8 mouse cellular contexts compared by ENCODE assay signal in the genomic region with DNA sequence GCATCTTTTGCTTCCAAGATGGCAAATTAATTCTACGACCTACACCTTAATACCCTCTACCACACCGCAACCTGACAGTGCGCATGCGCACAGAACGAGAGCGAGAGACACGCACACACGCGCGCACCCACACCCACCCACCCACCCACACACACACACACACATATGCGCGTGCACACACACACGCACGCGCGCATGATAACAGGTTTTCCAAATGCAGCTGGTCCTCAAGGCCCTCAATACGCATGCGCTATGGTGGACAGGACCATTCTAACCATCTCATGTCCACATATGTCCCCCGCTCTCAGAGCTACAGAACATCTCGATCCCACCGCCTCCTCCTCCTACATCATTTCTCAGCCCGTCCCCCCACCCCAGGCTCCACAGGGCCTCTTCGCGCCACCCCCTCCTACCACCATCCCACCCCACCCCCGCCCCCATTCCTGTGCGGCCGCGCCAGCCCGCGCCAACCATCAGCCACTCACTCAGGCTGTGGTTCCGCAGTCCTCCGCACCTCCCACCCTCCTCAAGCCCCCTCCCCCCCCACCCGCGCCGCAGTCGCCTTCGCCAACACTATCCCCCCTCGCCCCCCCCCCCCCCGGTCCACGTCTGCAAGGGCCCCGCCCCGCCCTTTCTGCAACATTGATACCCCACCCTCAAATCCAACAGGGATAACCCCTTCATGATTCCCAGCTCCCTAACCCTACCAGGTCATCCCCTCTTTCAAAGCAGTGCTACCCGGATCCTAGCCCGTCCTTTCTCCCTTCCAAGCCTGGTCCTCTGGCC. TPM values are rescaled to one million over a fixed set of nuclear protein-coding genes. Genes with fewer than 3 reads are reported as not detected.
DNase-seq lines count a peak whose midpoint lies in the region; ATAC-seq and TF ChIP-seq lines count a peak whose summit lies in the region.

No protein-coding gene starts in this region.

- H3K4me3 ChIP-seq in kidney, adult 2 months (ENCODE audit: insufficient read depth, low read depth, low read length): peak overlapping the region; percentile 32; the same call in 1 of the 2 replicates
- H3K4me3 ChIP-seq in left cerebral cortex, adult 2 months: peak overlapping the region; percentile 55

- no peak for TF ChIP-seq CTCF in kidney, adult 2 months (conservative IDR thresholded peaks at IDR 0.05; ENCODE audit: insufficient read depth, insufficient read length, low read depth, low read length)
- no peak for TF ChIP-seq CTCF in left cerebral cortex, adult 2 months (IDR thresholded peaks at IDR 0.05)

- H3K4me1 ChIP-seq in kidney, adult 2 months (ENCODE audit: control insufficient read depth, insufficient read depth, low read length): no peaks in the 10 kb centered on the region

- intact Hi-C loops in left cerebral cortex, adult 2 months (cut with DNase I): loop anchor here (2.0 to 10.0 kb wide), 6 partner anchors 69 to 438 kb away; a partner anchor contains a TSS

- ATAC-seq in frontal cortex, adult (ENCODE audit: low TSS enrichment): peak; percentile 38

- H3K27ac ChIP-seq in kidney, adult 2 months (ENCODE audit: insufficient read depth, low read depth, low read length): no peak overlapping the region
- peak overlapping the region; percentile 86 for H3K27ac ChIP-seq in left cerebral cortex, adult 2 months

- no peak for DNase-seq in kidney, adult 2 months
- DNase-seq in kidney, adult 9 months: no peak
- DNase-seq in cerebellum, adult 8-10 months: peak; percentile 38
- peak in 1 of 2 experiments; percentile 51 for DNase-seq in left cerebral cortex, adult 2 months (ENCODE audit: extremely low spot score in 1 of 2, low spot score in 2 of 2)
- DNase-seq in neural tube, embryonic 10.5 days (ENCODE audit: extremely low spot score, low spot score): peak; percentile 40
- no peak for DNase-seq in gastrocnemius, adult 8-10 months (ENCODE audit: low spot score in 2 of 2)
- DNase-seq in adrenal gland, adult 2 months: no peak

- 22% methylated on average over 29 of the region's 44 CpGs for WGBS in kidney, adult 2 months

- no peak for TF ChIP-seq POLR2A in kidney, adult 2 months (IDR thresholded peaks at IDR 0.05; ENCODE audit: low read depth, low read length)

- H3K27me3 ChIP-seq in kidney, adult 2 months (replicated peaks; ENCODE audit: control insufficient read depth, insufficient read depth, low read length): no peaks in the 10 kb centered on the region

- no peaks in the 10 kb centered on the region for H3K36me3 ChIP-seq in kidney, adult 2 months (ENCODE audit: control insufficient read depth, insufficient read depth, low read length)

RNA-seq across cellular contexts. Expression of a gene that starts 1.1 kb away (rescaled TPM):
- 0.69 and 0.83 TPM in 2 replicates for polyA plus RNA-seq in kidney, adult 2 months (2012; rRNA removed)
- 100 to 1,000 TPM; 156 to 158 TPM for total RNA-seq in left cerebral cortex, adult 2 months (2021)
- under 1 TPM in 3 of 4 experiments, not detected in 1; 0.15 to 0.24 (median 0.22) TPM for total RNA-seq in gastrocnemius, adult 8-10 months (2022)
- 10 to 100 TPM; 10.0 to 10.5 TPM for total RNA-seq in adrenal gland, adult 2 months (2021)
- polyA plus RNA-seq in adrenal gland, adult 2 months (2012; rRNA removed): 3.0 and 4.0 TPM in 2 replicates

Comparison
In these comparisons a context has a peak if more than half of its experiments do, and no peak if none do; other contexts are left out.
1. DNase-seq: peak in cerebellum, adult 8-10 months (single experiment) and neural tube, embryonic 10.5 days (single experiment); none in kidney, adult 2 months (single experiment), kidney, adult 9 months (single experiment), gastrocnemius, adult 8-10 months (0 of 2) and adrenal gland, adult 2 months (single experiment).
2. RNA of a gene that starts 1.1 kb away (total RNA-seq): 156 to 158 TPM in left cerebral cortex, adult 2 months; 10.0 to 10.5 TPM in adrenal gland, adult 2 months and 0.15 to 0.24 TPM in gastrocnemius, adult 8-10 months; every median in the first group is over 10 times any median in the second.